Mouse (Mus musculus) T-cell, adult 2 months (primary cell): ENCODE results near the gene Adamts12.

Experiments used
- DNase-seq: peaks from one replicate; pipeline ENCODE4 v3.0.0; 2022; ENCODE audit warnings: low spot score

The Adamts12 gene

GRCm38 (mm10) chr15:11297960-11298359, 233.4 kb downstream of the Adamts12 start:
- no peak for DNase-seq

GRCm38 (mm10) chr15:11317077-11317476, 252.5 kb downstream of the Adamts12 start:
- DNase-seq, result no peak

- DNase-seq, result no peak
Observed at GRCm38 (mm10) chr15:11320481-11320880, 255.9 kb downstream of the Adamts12 start.

GRCm38 (mm10) chr15:11339467-11340180, 275.0 kb downstream of the Adamts12 start:
- no peak for DNase-seq

GRCm38 (mm10) chr15:11355865-11356264, 291.3 kb downstream of the Adamts12 start:
- no peak for DNase-seq

- DNase-seq, result no peak
Observed at GRCm38 (mm10) chr15:11357501-11357900, 292.9 kb downstream of the Adamts12 start.

- DNase-seq, result no peak
Observed at GRCm38 (mm10) chr15:11360888-11361287, 296.3 kb downstream of the Adamts12 start.

- DNase-seq, result no peak
Observed at GRCm38 (mm10) chr15:11361824-11362223, 297.2 kb downstream of the Adamts12 start.

GRCm38 (mm10) chr15:11364112-11364511, 299.5 kb downstream of the Adamts12 start:
- no peak for DNase-seq

- no peak for DNase-seq
Observed at GRCm38 (mm10) chr15:11364795-11365194, 300.2 kb downstream of the Adamts12 start.

- DNase-seq, result no peak
Observed at GRCm38 (mm10) chr15:11369572-11369971, 305.0 kb downstream of the Adamts12 start.

- DNase-seq, result no peak
Observed at GRCm38 (mm10) chr15:11370477-11371085, 306.0 kb downstream of the Adamts12 start.

GRCm38 (mm10) chr15:11379431-11380086, 315.0 kb downstream of the Adamts12 start:
- DNase-seq, result no peak

GRCm38 (mm10) chr15:11380087-11380530, 315.5 kb downstream of the Adamts12 start:
- no peak for DNase-seq

- no peak for DNase-seq
Observed at GRCm38 (mm10) chr15:11380616-11381015, 316.0 kb downstream of the Adamts12 start.

GRCm38 (mm10) chr15:11382585-11382984, 318.0 kb downstream of the Adamts12 start:
- DNase-seq, result no peak

GRCm38 (mm10) chr15:11383796-11384195, 319.2 kb downstream of the Adamts12 start:
- DNase-seq, result no peak

GRCm38 (mm10) chr15:11392903-11393302, 328.3 kb downstream of the Adamts12 start:
- no peak for DNase-seq

GRCm38 (mm10) chr15:11396421-11396820, 331.8 kb downstream of the Adamts12 start:
- no peak for DNase-seq
